Mouse (Mus musculus): Measurements from ENCODE around the gene Glcci1. TPM values are rescaled to one million over a fixed set of nuclear protein-coding genes. Genes with fewer than 3 reads are reported as not detected.

Glcci1 gene
- polyA plus RNA-seq, 1 experiment, result 0.84 TPM

DNA sequence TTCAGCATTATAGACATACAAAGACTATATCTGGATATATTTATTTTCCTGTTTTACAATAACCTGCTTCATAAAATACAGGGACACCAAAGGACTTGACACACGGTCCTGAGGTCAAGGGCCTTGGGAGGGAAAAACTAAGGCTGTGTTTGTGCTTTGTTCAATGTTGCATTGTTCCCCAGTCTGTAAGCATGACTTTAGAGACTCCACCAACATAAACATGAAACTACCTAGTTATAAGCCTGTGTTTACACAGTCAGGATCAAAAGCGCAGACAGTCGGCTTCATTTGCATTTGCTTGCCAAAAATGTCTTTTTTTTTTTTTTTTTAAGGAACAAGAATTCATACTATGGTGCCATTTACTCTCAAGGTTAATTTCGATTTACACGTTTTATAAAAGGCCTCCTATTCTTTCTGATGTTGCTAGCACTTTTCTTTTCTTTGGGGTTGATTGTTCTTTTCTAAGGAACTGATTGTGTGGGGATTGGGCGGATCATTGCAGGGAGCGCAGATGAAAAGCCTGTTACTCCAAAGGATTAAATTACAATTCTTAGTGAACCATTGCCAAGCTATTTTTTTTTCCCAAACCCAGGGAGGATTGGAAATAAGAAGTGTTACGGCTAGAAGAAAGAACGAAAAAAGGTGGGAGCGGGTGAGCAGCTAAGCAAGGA lies 41.6 kb upstream of the Glcci1 start:
- TF ChIP-seq CEBPB (IDR thresholded peaks at IDR 0.05; ENCODE audit: insufficient read depth, poor library complexity, severe bottlenecking) (no peak), TCF12 (IDR thresholded peaks at IDR 0.05; ENCODE audit: insufficient read depth, poor library complexity, severe bottlenecking) (no peak), MYOD1 (IDR thresholded peaks at IDR 0.05; ENCODE audit: control insufficient read depth in 1 of 3, insufficient read length in 2 of 3, low read depth in 2 of 3) (no peak), POLR2A (IDR thresholded peaks at IDR 0.05; ENCODE audit: insufficient read length, low read depth) (no peak), REST (IDR thresholded peaks at IDR 0.05; ENCODE audit: insufficient read depth, insufficient read length) (no peak), POLR2AphosphoS2 (IDR thresholded peaks at IDR 0.05; ENCODE audit: insufficient read length, low read depth) (no peak), TCF3 (IDR thresholded peaks at IDR 0.05; ENCODE audit: insufficient read length, low read depth) (no peak), MAX (IDR thresholded peaks at IDR 0.05; ENCODE audit: low read depth) (no peak), SRF (IDR thresholded peaks at IDR 0.05; ENCODE audit: control insufficient read depth, insufficient read length, low read depth) (no peak), MYOG (IDR thresholded peaks at IDR 0.05; ENCODE audit: control insufficient read depth in 1 of 3, insufficient read depth in 1 of 3, insufficient read length in 2 of 3, low read depth in 2 of 3) (no peak), E2F4 (IDR thresholded peaks at IDR 0.05; ENCODE audit: insufficient read depth) (no peak), USF1 (IDR thresholded peaks at IDR 0.05; ENCODE audit: low read depth) (no peak)
- no peak overlapping the region for H3K4me2 ChIP-seq (ENCODE audit: low read depth)

GRCm38 (mm10) chr6:8469918-8470317 lies 39.5 kb upstream of the Glcci1 start:
- Histone ChIP-seq H3K36me3 (ENCODE audit: control insufficient read depth, insufficient read depth) (no peaks in the 10 kb centered on the region), H3K4me2 (ENCODE audit: low read depth) (no peak overlapping the region)
- TF ChIP-seq POLR2AphosphoS2 (IDR thresholded peaks at IDR 0.05; ENCODE audit: insufficient read length, low read depth) (no peak), REST (IDR thresholded peaks at IDR 0.05; ENCODE audit: insufficient read depth, insufficient read length) (no peak), MYOD1 (IDR thresholded peaks at IDR 0.05; ENCODE audit: control insufficient read depth in 1 of 3, insufficient read length in 2 of 3, low read depth in 2 of 3) (no peak), MAX (IDR thresholded peaks at IDR 0.05; ENCODE audit: low read depth) (no peak), TCF12 (IDR thresholded peaks at IDR 0.05; ENCODE audit: insufficient read depth, poor library complexity, severe bottlenecking) (no peak), USF1 (IDR thresholded peaks at IDR 0.05; ENCODE audit: low read depth) (no peak), E2F4 (IDR thresholded peaks at IDR 0.05; ENCODE audit: insufficient read depth) (no peak), SRF (IDR thresholded peaks at IDR 0.05; ENCODE audit: control insufficient read depth, insufficient read length, low read depth) (no peak), MYOG (IDR thresholded peaks at IDR 0.05; ENCODE audit: control insufficient read depth in 1 of 3, insufficient read depth in 1 of 3, insufficient read length in 2 of 3, low read depth in 2 of 3) (no peak), CEBPB (IDR thresholded peaks at IDR 0.05; ENCODE audit: insufficient read depth, poor library complexity, severe bottlenecking) (no peak), TCF3 (IDR thresholded peaks at IDR 0.05; ENCODE audit: insufficient read length, low read depth) (no peak), POLR2A (IDR thresholded peaks at IDR 0.05; ENCODE audit: insufficient read length, low read depth) (no peak)

More for the DNA sequence above, 41.6 kb upstream of the Glcci1 start:
- no peak overlapping the region for H3ac ChIP-seq (ENCODE audit: control insufficient read depth, insufficient read length)
- H3K4me3 ChIP-seq, result no peak overlapping the region
- no peaks in the 10 kb centered on the region for H3K27me3 ChIP-seq (ENCODE audit: control insufficient read depth, insufficient read depth, insufficient read length)
- no peaks in the 10 kb centered on the region for H3K79me2 ChIP-seq (ENCODE audit: control insufficient read depth, insufficient read depth)
- H3K36me3 ChIP-seq (ENCODE audit: control insufficient read depth, insufficient read depth), result no peaks in the 10 kb centered on the region

GRCm38 (mm10) chr6:8472125-8472524 lies 37.3 kb upstream of the Glcci1 start:
- Histone ChIP-seq H3K36me3 (ENCODE audit: control insufficient read depth, insufficient read depth) (no peaks in the 10 kb centered on the region), H3ac (ENCODE audit: control insufficient read depth, insufficient read length) (no peak overlapping the region), H3K4me2 (ENCODE audit: low read depth) (no peak overlapping the region), H3K27me3 (ENCODE audit: control insufficient read depth, insufficient read depth, insufficient read length) (no peaks in the 10 kb centered on the region), H3K79me2 (ENCODE audit: control insufficient read depth, insufficient read depth) (no peaks in the 10 kb centered on the region), H3K4me3 (no peak overlapping the region)
- TF ChIP-seq E2F4 (IDR thresholded peaks at IDR 0.05; ENCODE audit: insufficient read depth) (no peak), TCF12 (IDR thresholded peaks at IDR 0.05; ENCODE audit: insufficient read depth, poor library complexity, severe bottlenecking) (no peak), MYOG (IDR thresholded peaks at IDR 0.05; ENCODE audit: control insufficient read depth in 1 of 3, insufficient read depth in 1 of 3, insufficient read length in 2 of 3, low read depth in 2 of 3) (no peak), USF1 (IDR thresholded peaks at IDR 0.05; ENCODE audit: low read depth) (no peak), POLR2AphosphoS2 (IDR thresholded peaks at IDR 0.05; ENCODE audit: insufficient read length, low read depth) (no peak), POLR2A (IDR thresholded peaks at IDR 0.05; ENCODE audit: insufficient read length, low read depth) (no peak), CEBPB (IDR thresholded peaks at IDR 0.05; ENCODE audit: insufficient read depth, poor library complexity, severe bottlenecking) (no peak), SRF (IDR thresholded peaks at IDR 0.05; ENCODE audit: control insufficient read depth, insufficient read length, low read depth) (no peak), REST (IDR thresholded peaks at IDR 0.05; ENCODE audit: insufficient read depth, insufficient read length) (no peak), MYOD1 (IDR thresholded peaks at IDR 0.05; ENCODE audit: control insufficient read depth in 1 of 3, insufficient read length in 2 of 3, low read depth in 2 of 3) (no peak), TCF3 (IDR thresholded peaks at IDR 0.05; ENCODE audit: insufficient read length, low read depth) (no peak), MAX (IDR thresholded peaks at IDR 0.05; ENCODE audit: low read depth) (no peak)

More at GRCm38 (mm10) chr6:8469918-8470317, 39.5 kb upstream of the Glcci1 start:
- Histone ChIP-seq H3K4me3 (no peak overlapping the region), H3K27me3 (ENCODE audit: control insufficient read depth, insufficient read depth, insufficient read length) (no peaks in the 10 kb centered on the region), H3K79me2 (ENCODE audit: control insufficient read depth, insufficient read depth) (no peaks in the 10 kb centered on the region), H3ac (ENCODE audit: control insufficient read depth, insufficient read length) (no peak overlapping the region)

DNA sequence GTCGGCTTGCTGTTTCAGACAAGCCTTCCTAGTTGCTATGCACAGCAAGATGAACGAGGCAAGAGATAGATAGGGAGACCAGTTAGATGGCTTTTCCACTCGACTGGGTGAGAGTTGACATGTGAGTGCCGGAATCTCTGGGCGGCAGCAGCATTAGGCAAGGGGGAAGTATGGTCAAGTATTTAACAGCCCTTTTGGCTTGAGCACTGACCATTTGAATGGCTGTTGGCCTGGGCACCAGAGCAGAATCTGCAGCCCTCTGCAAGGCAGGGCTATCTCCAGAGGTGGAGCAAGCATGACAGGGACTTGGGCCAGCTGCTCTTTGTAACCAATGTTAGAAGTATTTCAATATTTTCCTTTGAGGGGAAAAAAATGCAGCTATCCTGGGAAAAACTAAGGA lies 36.5 kb upstream of the Glcci1 start:
- Histone ChIP-seq H3K36me3 (ENCODE audit: control insufficient read depth, insufficient read depth) (no peaks in the 10 kb centered on the region), H3K4me2 (ENCODE audit: low read depth) (no peak overlapping the region), H3ac (ENCODE audit: control insufficient read depth, insufficient read length) (no peak overlapping the region), H3K79me2 (ENCODE audit: control insufficient read depth, insufficient read depth) (no peaks in the 10 kb centered on the region), H3K4me3 (no peak overlapping the region), H3K27me3 (ENCODE audit: control insufficient read depth, insufficient read depth, insufficient read length) (no peaks in the 10 kb centered on the region)
- TF ChIP-seq USF1 (IDR thresholded peaks at IDR 0.05; ENCODE audit: low read depth) (no peak), TCF3 (IDR thresholded peaks at IDR 0.05; ENCODE audit: insufficient read length, low read depth) (no peak)
